Mouse (Mus musculus) left cerebral cortex, postnatal 10 days (tissue): ENCODE results near the gene Riok2. TPM values are rescaled to one million over a fixed set of nuclear protein-coding genes. Genes with fewer than 3 reads are reported as not detected.

ENCODE experiments used
- total RNA-seq, 2 experiments: library from RNA; stranded (reverse); gene quantifications; 2 replicates each; pipeline ENCODE4 v1.2.3; 2021

Riok2 gene
- total RNA-seq, 2 experiments from 2014 or later, result 16.4 to 17.0 TPM

Other genes with a start within 250 kb of the Riok2 start
- gene Lix1, start 28.4 kb downstream of the Riok2 start, total RNA-seq, result 10 to 100 TPM; 62.9 to 65.4 TPM